Mouse (Mus musculus) embryonic facial prominence, embryonic 11.5 days (tissue): ENCODE measurements at regions not wholly inside any gene's neighbourhood (a gene's known extent, or its start where the extent isn't known, plus 50 kb on each side); places are given as distances from the start of the nearest gene placed in this dataset.

Source experiments
- ATAC-seq: fragments of 200-750 bp; cut with Nextera tagmentation; replicated peaks from 2 replicates; pipeline ENCODE4 v1.8.0; 2017; ENCODE audit warnings: low read depth; ENCODE audit not compliant: insufficient number of reproducible peaks, low FRiP score, low TSS enrichment
- DNase-seq: peaks from one replicate; pipeline ENCODE4 v3.0.0-alpha.2; 2015; ENCODE audit warnings: low spot score
- H3K27ac ChIP-seq: fragments of 300-500 bp; sonication (generic); replicated peaks from 2 replicates; pipeline ENCODE4 v1.5.1; 2014; ENCODE audit warnings: mild to moderate bottlenecking, low read depth, low read length, control low read depth
- H3K27me3 ChIP-seq: fragments of 300-500 bp; sonication (generic); 2 replicates; pipeline ENCODE4 v1.6.1; 2014; ENCODE audit warnings: mild to moderate bottlenecking, low read length, moderate library complexity, mixed read lengths; ENCODE audit not compliant: control insufficient read depth, insufficient read depth
- H3K36me3 ChIP-seq: fragments of 300-500 bp; sonication (generic); replicated peaks from 2 replicates; pipeline ENCODE4 v1.6.1; 2014; ENCODE audit warnings: low read depth, mild to moderate bottlenecking, low read length, moderate library complexity, mixed read lengths; ENCODE audit not compliant: control insufficient read depth, insufficient read depth
- H3K4me1 ChIP-seq: fragments of 300-500 bp; sonication (generic); 2 replicates; pipeline ENCODE4 v1.6.1; 2014; ENCODE audit warnings: low read length, mixed read lengths; ENCODE audit not compliant: control insufficient read depth, insufficient read depth
- H3K4me2 ChIP-seq: fragments of 300-500 bp; sonication (generic); 2 replicates; pipeline ENCODE4 v1.6.1; 2014; ENCODE audit warnings: low read depth, mild to moderate bottlenecking, control low read depth, low read length, moderate library complexity
- H3K4me3 ChIP-seq: fragments of 300-500 bp; sonication (generic); 2 replicates; pipeline ENCODE4 v1.5.1; 2014; ENCODE audit warnings: low read depth, low read length, control low read depth
- H3K9ac ChIP-seq: fragments of 300-500 bp; sonication (generic); replicated peaks from 2 replicates; pipeline ENCODE4 v1.6.1; 2014; ENCODE audit warnings: mild to moderate bottlenecking, control low read depth, low read length
- H3K9me3 ChIP-seq: fragments of 300-500 bp; sonication (generic); replicated peaks from 2 replicates; pipeline ENCODE4 v1.6.1; 2016; ENCODE audit warnings: mild to moderate bottlenecking, low read length, inconsistent platforms, mixed read lengths; ENCODE audit not compliant: control insufficient read depth
- WGBS: fragments of 180-500 bp; shearing (Covaris S2); extraction: QIAGEN DNeasy Blood & Tissue Kit; methylation state at CpG from one replicate; pipeline ENCODE4 v1.1.7; 2014; 5-methylcytosine and 5-hydroxymethylcytosine counted together

DNA sequence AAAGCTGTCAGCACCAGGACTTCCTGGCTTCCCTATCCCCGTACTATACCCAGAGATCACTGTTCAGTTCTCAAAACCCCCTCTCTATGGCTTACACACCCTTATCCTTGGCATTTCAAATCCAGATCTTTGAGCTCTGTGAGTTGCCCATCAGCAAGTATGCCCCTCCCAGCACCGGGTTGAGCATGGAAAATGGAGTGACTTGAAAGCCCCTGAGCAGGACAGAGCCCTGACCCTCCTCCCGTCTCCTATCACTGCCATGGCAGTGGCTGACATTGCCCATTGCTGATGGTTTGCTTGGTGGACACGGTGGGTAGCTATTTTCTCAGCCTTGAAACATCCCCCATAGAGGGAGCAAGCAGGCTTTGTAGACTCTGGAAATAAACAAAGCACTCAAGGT, 135.9 kb upstream of the Agap1 start:
- 62% methylated on average over 4 of the region's 4 CpGs for WGBS
- ATAC-seq (no peak), DNase-seq (no peak)

DNA sequence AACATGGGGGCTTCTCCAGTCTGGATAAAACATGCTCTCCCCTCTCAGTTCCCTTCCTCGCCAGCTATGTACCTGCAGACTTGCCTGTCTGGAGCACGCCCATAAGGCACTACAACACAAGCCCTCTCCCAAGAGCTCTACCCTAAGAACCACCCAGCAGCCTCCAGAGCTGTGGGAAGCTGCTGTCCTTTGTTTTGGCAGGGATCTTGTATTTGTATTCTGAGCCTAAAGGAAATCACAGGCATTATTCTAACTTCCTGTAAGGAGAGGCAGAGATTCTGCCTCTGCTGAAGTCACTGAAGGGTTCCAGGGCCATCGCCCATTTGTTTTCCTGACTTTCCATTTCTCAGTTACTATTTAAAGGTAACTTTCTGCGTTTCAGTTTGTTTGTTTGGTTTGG, 132.0 kb upstream of the Agap1 start:
- no peak for ATAC-seq
- Histone ChIP-seq H3K27me3 (no peaks in the 10 kb centered on the region), H3K4me2 (no peak overlapping the region), H3K4me3 (no peak overlapping the region), H3K36me3 (no peaks in the 10 kb centered on the region), H3K4me1 (no peaks in the 10 kb centered on the region), H3K9ac (no peak overlapping the region), H3K27ac (no peak overlapping the region), H3K9me3 (no peaks in the 10 kb centered on the region)
- 69% methylated on average over 4 of the region's 4 CpGs for WGBS
- no peak for DNase-seq

More for the DNA sequence above, 135.9 kb upstream of the Agap1 start:
- H3K36me3 ChIP-seq: no peaks in the 10 kb centered on the region
- H3K9ac ChIP-seq: no peak overlapping the region
- no peaks in the 10 kb centered on the region for H3K27me3 ChIP-seq
- H3K27ac ChIP-seq: no peak overlapping the region
- H3K4me2 ChIP-seq: no peak overlapping the region
- no peaks in the 10 kb centered on the region for H3K4me1 ChIP-seq
- H3K9me3 ChIP-seq: no peaks in the 10 kb centered on the region
- H3K4me3 ChIP-seq: no peak overlapping the region

DNA sequence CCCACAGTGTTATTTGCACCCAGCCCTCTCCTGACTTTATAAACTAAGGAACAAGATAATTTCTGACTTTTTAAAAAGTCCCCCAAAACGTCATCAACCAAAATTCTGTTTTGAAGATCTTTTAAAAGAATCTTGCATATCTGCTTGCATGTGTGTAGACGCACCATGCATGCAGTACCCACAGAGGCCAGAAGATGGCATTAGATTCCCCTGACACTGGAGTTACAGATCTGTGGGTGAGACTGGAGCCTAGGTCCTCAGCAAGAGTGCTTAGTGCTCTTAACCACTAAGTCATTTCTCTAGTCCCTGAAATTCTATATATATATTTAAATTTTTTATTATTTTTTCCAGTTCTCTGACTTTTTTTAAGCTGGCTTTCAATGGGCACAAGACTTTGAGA, 131.5 kb upstream of the Agap1 start:
- Histone ChIP-seq H3K4me2 (no peak overlapping the region), H3K27ac (no peak overlapping the region), H3K4me1 (no peaks in the 10 kb centered on the region), H3K36me3 (no peaks in the 10 kb centered on the region), H3K9ac (no peak overlapping the region), H3K27me3 (no peaks in the 10 kb centered on the region), H3K9me3 (no peaks in the 10 kb centered on the region), H3K4me3 (no peak overlapping the region)
- no peak for ATAC-seq
- DNase-seq: peak; percentile 65
- whole genome bisulfite sequencing: 48% methylated on average over 2 of the region's 2 CpGs

- Histone ChIP-seq H3K9me3 (no peaks in the 10 kb centered on the region), H3K4me3 (no peak overlapping the region), H3K27ac (no peak overlapping the region), H3K9ac (no peak overlapping the region), H3K4me1 (no peaks in the 10 kb centered on the region), H3K36me3 (no peaks in the 10 kb centered on the region), H3K27me3 (no peaks in the 10 kb centered on the region), H3K4me2 (no peak overlapping the region)
- DNase-seq: no peak
- ATAC-seq: no peak
- 87% methylated on average over 4 of the region's 4 CpGs for WGBS
Observed at GRCm38 (mm10) chr1:89331352-89331751, 123.3 kb upstream of the Agap1 start.

- H3K4me2 ChIP-seq: no peak overlapping the region
- ATAC-seq: no peak
- no peak overlapping the region for H3K27ac ChIP-seq
- no peak for DNase-seq
- no peaks in the 10 kb centered on the region for H3K27me3 ChIP-seq
- no peak overlapping the region for H3K4me3 ChIP-seq
- no peaks in the 10 kb centered on the region for H3K36me3 ChIP-seq
- no peak overlapping the region for H3K9ac ChIP-seq
- H3K4me1 ChIP-seq: no peaks in the 10 kb centered on the region
- 67% methylated on average over 7 of the region's 7 CpGs for WGBS
- no peaks in the 10 kb centered on the region for H3K9me3 ChIP-seq
Observed at GRCm38 (mm10) chr1:89332676-89333075, 121.9 kb upstream of the Agap1 start.

DNA sequence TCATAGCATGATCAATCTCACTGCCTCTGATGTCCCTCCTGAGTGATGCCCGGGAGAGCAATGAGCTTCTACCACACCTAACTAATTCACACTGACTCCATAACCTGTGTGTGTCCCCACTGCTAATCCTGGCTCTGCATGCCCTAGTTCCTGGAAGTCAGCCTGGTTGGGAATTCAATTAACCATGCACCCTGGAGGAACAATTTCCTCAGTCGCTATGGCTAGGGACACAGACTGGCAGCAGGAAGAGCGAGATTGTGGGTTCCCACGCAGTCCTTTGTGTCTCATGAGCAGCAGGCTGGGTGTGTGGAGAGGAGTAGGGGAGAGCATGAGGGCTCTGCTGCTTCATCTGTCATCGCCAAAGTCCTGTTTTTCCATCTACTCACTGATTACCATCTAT, 116.7 kb upstream of the Agap1 start:
- no peak overlapping the region for H3K4me2 ChIP-seq
- H3K36me3 ChIP-seq: no peaks in the 10 kb centered on the region
- H3K4me1 ChIP-seq: no peaks in the 10 kb centered on the region
- no peak overlapping the region for H3K4me3 ChIP-seq
- WGBS: 77% methylated on average over 5 of the region's 5 CpGs
- H3K9ac ChIP-seq: no peak overlapping the region
- H3K27ac ChIP-seq: no peak overlapping the region
- no peaks in the 10 kb centered on the region for H3K9me3 ChIP-seq
- H3K27me3 ChIP-seq: no peaks in the 10 kb centered on the region
- no peak for DNase-seq
- no peak for ATAC-seq

GRCm38 (mm10) chr1:89342794-89343193, 111.8 kb upstream of the Agap1 start:
- Histone ChIP-seq H3K4me2 (no peak overlapping the region), H3K27ac (no peak overlapping the region), H3K27me3 (no peaks in the 10 kb centered on the region), H3K4me3 (no peak overlapping the region), H3K36me3 (no peaks in the 10 kb centered on the region), H3K9me3 (no peaks in the 10 kb centered on the region), H3K9ac (no peak overlapping the region), H3K4me1 (no peaks in the 10 kb centered on the region)
- WGBS: 46% methylated on average over 4 of the region's 4 CpGs
- DNase-seq: no peak
- no peak for ATAC-seq

DNA sequence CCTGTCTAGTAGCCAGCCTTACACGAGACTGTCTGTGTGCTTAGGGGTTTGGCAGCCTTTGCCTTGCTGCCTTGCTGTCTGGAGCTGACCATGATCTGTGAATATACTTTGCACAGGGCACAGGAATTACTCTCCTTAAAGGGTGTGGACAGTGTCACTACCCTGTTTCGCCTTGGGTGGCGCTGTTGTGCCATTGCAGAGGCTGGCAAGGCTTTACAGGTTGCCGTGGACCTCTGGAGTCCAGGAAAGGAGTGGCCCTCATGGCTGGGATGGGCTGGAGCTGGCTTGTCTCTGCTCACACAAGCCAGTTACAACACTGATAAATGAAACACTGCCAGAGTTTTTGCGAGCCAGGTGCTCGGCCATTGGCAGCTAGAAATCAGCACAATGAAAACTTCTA, 110.1 kb upstream of the Agap1 start:
- DNase-seq (peak; percentile 43), ATAC-seq (no peak)
- Histone ChIP-seq H3K27me3 (no peaks in the 10 kb centered on the region), H3K4me3 (no peak overlapping the region), H3K9ac (no peak overlapping the region), H3K9me3 (no peaks in the 10 kb centered on the region), H3K36me3 (no peaks in the 10 kb centered on the region), H3K27ac (no peak overlapping the region), H3K4me1 (no peaks in the 10 kb centered on the region), H3K4me2 (no peak overlapping the region)
- 41% methylated on average over 6 of the region's 6 CpGs for WGBS

- Histone ChIP-seq H3K9ac (no peak overlapping the region), H3K27ac (no peak overlapping the region), H3K4me2 (no peak overlapping the region), H3K36me3 (no peaks in the 10 kb centered on the region), H3K4me3 (no peak overlapping the region), H3K4me1 (no peaks in the 10 kb centered on the region), H3K9me3 (no peaks in the 10 kb centered on the region), H3K27me3 (no peaks in the 10 kb centered on the region)
- DNase-seq (no peak), ATAC-seq (no peak)
- 75% methylated on average over 3 of the region's 3 CpGs for WGBS
Observed at GRCm38 (mm10) chr1:89347341-89347740, 107.3 kb upstream of the Agap1 start.
